Mouse (Mus musculus): Measurements from ENCODE around the gene Atg16l2. TPM values are rescaled to one million over a fixed set of nuclear protein-coding genes. Genes with fewer than 3 reads are reported as not detected.

Gene Atg16l2
- polyA plus RNA-seq, 1 experiment: 11.0 TPM

GRCm38 (mm10) chr7:101231458-101231857 lies 70.6 kb downstream of the Atg16l2 start:
- H3K27ac ChIP-seq (ENCODE audit: insufficient read depth, low read depth, low read length): no peak overlapping the region
- WGBS: 40% methylated on average over 2 of the region's 2 CpGs
- TF ChIP-seq POLR2A (IDR thresholded peaks at IDR 0.05; ENCODE audit: low read depth, low read length) (no peak), CTCF (IDR thresholded peaks at IDR 0.05; ENCODE audit: extremely low read depth, insufficient read length, insufficient replicate concordance, low read depth, low read length) (no peak)

GRCm38 (mm10) chr7:101229336-101229735 lies 72.7 kb downstream of the Atg16l2 start:
- no peak for TF ChIP-seq POLR2A (IDR thresholded peaks at IDR 0.05; ENCODE audit: low read depth, low read length)
- no peak for TF ChIP-seq CTCF (IDR thresholded peaks at IDR 0.05; ENCODE audit: extremely low read depth, insufficient read length, insufficient replicate concordance, low read depth, low read length)
- H3K36me3 ChIP-seq (ENCODE audit: control insufficient read depth, insufficient read depth, low read length): peaks cover 6% of the 10 kb centered on the region; the same call in 1 of the 2 replicates
- H3K4me3 ChIP-seq (ENCODE audit: low read depth, low read length): no peak overlapping the region
- H3K4me1 ChIP-seq (ENCODE audit: control insufficient read depth, insufficient read depth, insufficient read length, low read length): no peaks in the 10 kb centered on the region
- WGBS: 76% methylated on average over 1 of the region's 1 CpGs
- no peak overlapping the region for H3K27ac ChIP-seq (ENCODE audit: insufficient read depth, low read depth, low read length)
- H3K27me3 ChIP-seq (ENCODE audit: control insufficient read depth, insufficient read depth, low read length): no peaks in the 10 kb centered on the region

More at GRCm38 (mm10) chr7:101231458-101231857, 70.6 kb downstream of the Atg16l2 start:
- no peaks in the 10 kb centered on the region for H3K27me3 ChIP-seq (ENCODE audit: control insufficient read depth, insufficient read depth, low read length)
- peaks cover 10% of the 10 kb centered on the region for H3K36me3 ChIP-seq (ENCODE audit: control insufficient read depth, insufficient read depth, low read length)
- no peak overlapping the region for H3K4me3 ChIP-seq (ENCODE audit: low read depth, low read length)
- no peaks in the 10 kb centered on the region for H3K4me1 ChIP-seq (ENCODE audit: control insufficient read depth, insufficient read depth, insufficient read length, low read length)

- no peak overlapping the region for H3K4me3 ChIP-seq (ENCODE audit: low read depth, low read length)
- 95% methylated on average over 2 of the region's 2 CpGs for WGBS
- TF ChIP-seq POLR2A (IDR thresholded peaks at IDR 0.05; ENCODE audit: low read depth, low read length) (no peak), CTCF (IDR thresholded peaks at IDR 0.05; ENCODE audit: extremely low read depth, insufficient read length, insufficient replicate concordance, low read depth, low read length) (no peak)
- H3K4me1 ChIP-seq (ENCODE audit: control insufficient read depth, insufficient read depth, insufficient read length, low read length): no peaks in the 10 kb centered on the region
- 0 out of 2 replicates have a peak, but pooled peaks cover 1% of the 10 kb centered on the region for H3K36me3 ChIP-seq (ENCODE audit: control insufficient read depth, insufficient read depth, low read length)
- no peak overlapping the region for H3K27ac ChIP-seq (ENCODE audit: insufficient read depth, low read depth, low read length)
- H3K27me3 ChIP-seq (ENCODE audit: control insufficient read depth, insufficient read depth, low read length): no peaks in the 10 kb centered on the region
Measured at GRCm38 (mm10) chr7:101223501-101223900, 78.5 kb downstream of the Atg16l2 start.

- Histone ChIP-seq H3K27ac (ENCODE audit: insufficient read depth, low read depth, low read length) (no peak overlapping the region), H3K27me3 (ENCODE audit: control insufficient read depth, insufficient read depth, low read length) (no peaks in the 10 kb centered on the region), H3K36me3 (ENCODE audit: control insufficient read depth, insufficient read depth, low read length) (peaks cover 5% of the 10 kb centered on the region), H3K4me3 (ENCODE audit: low read depth, low read length) (no peak overlapping the region), H3K4me1 (ENCODE audit: control insufficient read depth, insufficient read depth, insufficient read length, low read length) (peaks cover 4% of the 10 kb centered on the region; the same call in 1 of the 2 replicates)
- TF ChIP-seq CTCF (IDR thresholded peaks at IDR 0.05; ENCODE audit: extremely low read depth, insufficient read length, insufficient replicate concordance, low read depth, low read length): no peak
- no peak for TF ChIP-seq POLR2A (IDR thresholded peaks at IDR 0.05; ENCODE audit: low read depth, low read length)
- WGBS: 94% methylated on average over 2 of the region's 2 CpGs
Measured at GRCm38 (mm10) chr7:101216724-101217123, 85.3 kb downstream of the Atg16l2 start.

DNA sequence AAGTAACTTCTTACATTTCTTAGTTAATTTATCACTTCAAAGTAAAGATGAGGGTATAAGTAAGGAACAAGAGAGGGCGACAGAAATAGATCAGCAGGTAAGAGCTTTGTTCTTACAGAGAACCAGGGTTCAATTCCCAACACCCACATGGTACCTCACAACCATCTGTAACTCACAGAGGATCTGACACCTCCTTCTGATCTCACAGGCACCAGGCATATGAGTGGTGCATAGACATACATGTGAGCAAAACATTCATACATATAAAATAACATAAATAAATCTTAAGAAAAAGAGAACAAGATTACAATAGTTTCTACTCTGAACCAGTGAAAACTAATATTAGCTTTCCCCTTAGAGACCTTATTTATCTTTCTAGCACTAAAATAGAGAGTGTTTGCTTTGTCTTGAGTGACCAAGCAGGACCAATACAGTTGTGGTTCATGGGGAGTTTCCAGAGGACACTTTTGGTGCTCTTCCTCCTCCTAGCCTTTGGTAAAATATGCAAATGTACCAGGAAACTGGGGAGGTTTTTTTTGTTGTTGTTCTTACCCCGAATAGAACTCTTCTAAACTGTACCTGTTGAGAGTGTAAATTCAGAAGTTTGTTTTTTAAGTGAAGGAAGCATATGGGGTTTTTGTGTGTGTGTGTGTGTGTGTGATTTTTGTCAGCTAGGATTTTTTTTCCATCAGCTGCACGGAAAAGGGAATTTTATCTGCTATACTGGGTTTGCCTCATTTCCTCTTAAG lies 88.4 kb downstream of the Atg16l2 start:
- peaks cover 4% of the 10 kb centered on the region; the same call in 1 of the 2 replicates for H3K4me1 ChIP-seq (ENCODE audit: control insufficient read depth, insufficient read depth, insufficient read length, low read length)
- H3K27ac ChIP-seq (ENCODE audit: insufficient read depth, low read depth, low read length): peak overlapping the region; percentile 71; the same call in 1 of the 2 replicates
- no peak overlapping the region for H3K4me3 ChIP-seq (ENCODE audit: low read depth, low read length)
- H3K27me3 ChIP-seq (ENCODE audit: control insufficient read depth, insufficient read depth, low read length): no peaks in the 10 kb centered on the region
- no peak for TF ChIP-seq CTCF (IDR thresholded peaks at IDR 0.05; ENCODE audit: extremely low read depth, insufficient read length, insufficient replicate concordance, low read depth, low read length)
- no peak for TF ChIP-seq POLR2A (IDR thresholded peaks at IDR 0.05; ENCODE audit: low read depth, low read length)
- H3K36me3 ChIP-seq (ENCODE audit: control insufficient read depth, insufficient read depth, low read length): peaks cover 11% of the 10 kb centered on the region
- 45% methylated on average over 3 of the region's 3 CpGs for WGBS

Other genes with a start within 250 kb of the Atg16l2 start
- gene Fchsd2, start 209.4 kb downstream of the Atg16l2 start, polyA plus RNA-seq (2012; rRNA removed): 3.3 and 6.9 TPM in 2 replicates
- gene Stard10, start 14.8 kb upstream of the Atg16l2 start, polyA plus RNA-seq (2012; rRNA removed): 148 and 264 TPM in 2 replicates
- 45.7 and 61.7 TPM in 2 replicates for gene Arap1, start 45.8 kb upstream of the Atg16l2 start, polyA plus RNA-seq (2012; rRNA removed)
- 0.51 TPM in 1 of 2 replicates, not detected in the other for gene Gm45837, start 108.6 kb upstream of the Atg16l2 start, polyA plus RNA-seq (2012; rRNA removed)
- 11.4 and 17.6 TPM in 2 replicates for gene Pde2a, start 119.4 kb upstream of the Atg16l2 start, polyA plus RNA-seq (2012; rRNA removed)